Mouse (Mus musculus): Measurements from ENCODE around the gene Tex22.

DNA sequence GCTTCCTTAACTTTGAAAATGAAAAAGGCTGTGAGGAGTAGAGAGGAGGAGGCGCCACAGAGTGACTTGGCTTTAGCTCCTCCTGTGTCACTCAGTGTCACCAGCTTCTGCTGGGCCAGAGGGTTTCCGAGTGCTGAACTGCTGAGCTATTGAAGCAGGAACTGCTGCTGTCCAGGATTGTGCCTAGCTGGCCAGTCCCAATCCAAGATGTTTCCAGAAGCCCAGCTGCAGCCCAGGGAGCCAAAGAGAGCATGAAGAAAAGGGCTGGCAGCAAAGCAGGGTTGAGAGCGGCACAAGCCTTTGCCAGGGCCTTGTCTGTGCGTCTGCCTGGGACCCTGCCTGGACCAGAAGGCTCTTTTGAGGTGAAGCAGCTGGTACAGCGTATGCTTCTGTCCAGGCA is 26.2 kb upstream of the Tex22 start:
- TF ChIP-seq POLR2A (IDR thresholded peaks at IDR 0.05; ENCODE audit: borderline replicate concordance, control insufficient read depth, low read depth, low read length), result no peak
- no peak for TF ChIP-seq CTCF (IDR thresholded peaks at IDR 0.05; ENCODE audit: control insufficient read depth, insufficient read depth, low read length)
